Mouse (Mus musculus) brain, embryonic 14.5 days (tissue): ENCODE data around the gene Cabp2.

Experiments
- CTCF ChIP-seq: fragments of 200-500 bp; IDR thresholded peaks from 2 replicates; pipeline ENCODE4 v1.5.1; 2012; ENCODE audit warnings: inconsistent platforms, mild to moderate bottlenecking, moderate library complexity, borderline replicate concordance; ENCODE audit not compliant: insufficient read depth, insufficient read length; ENCODE audit errors: extremely low read depth
- POLR2A ChIP-seq: fragments of 200-500 bp; IDR thresholded peaks from 2 replicates; pipeline ENCODE4 v1.6.1; 2012; ENCODE audit warnings: mild to moderate bottlenecking, inconsistent platforms, borderline replicate concordance; ENCODE audit not compliant: poor library complexity, insufficient read depth, insufficient read length, severe bottlenecking; ENCODE audit errors: extremely low read depth

DNA sequence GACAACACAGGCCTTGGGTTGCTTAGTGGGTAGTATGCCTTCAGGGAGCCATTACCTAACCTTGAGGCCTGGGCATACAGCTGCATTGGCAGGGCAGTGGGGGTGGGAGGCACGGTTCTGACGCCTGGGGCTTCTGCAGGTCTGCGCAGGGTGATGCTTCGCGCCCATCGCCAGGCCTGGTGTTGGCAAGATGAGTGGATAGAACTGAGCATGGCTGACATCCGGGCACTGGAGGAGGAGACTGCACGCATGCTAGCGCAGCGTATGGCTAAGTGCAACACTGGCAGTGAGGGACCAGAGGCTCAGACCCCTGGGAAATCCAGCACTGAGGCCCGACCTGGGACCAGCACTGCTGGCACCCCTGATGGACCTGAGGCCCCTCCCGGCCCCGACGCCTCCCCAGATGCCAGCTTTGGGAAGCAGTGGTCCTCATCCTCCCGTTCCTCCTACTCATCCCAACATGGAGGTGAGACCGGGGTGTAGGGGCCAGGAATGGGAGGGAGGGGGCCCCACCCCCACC is 23.4 kb downstream of the Cabp2 start:
- TF ChIP-seq POLR2A (no peak), CTCF (no peak)
